Mouse (Mus musculus): ENCODE results near the gene Sptlc3.
A peak's percentile ranks its signal among the peaks of the same experiment; 100 is the strongest.

Gene Sptlc3

DNA sequence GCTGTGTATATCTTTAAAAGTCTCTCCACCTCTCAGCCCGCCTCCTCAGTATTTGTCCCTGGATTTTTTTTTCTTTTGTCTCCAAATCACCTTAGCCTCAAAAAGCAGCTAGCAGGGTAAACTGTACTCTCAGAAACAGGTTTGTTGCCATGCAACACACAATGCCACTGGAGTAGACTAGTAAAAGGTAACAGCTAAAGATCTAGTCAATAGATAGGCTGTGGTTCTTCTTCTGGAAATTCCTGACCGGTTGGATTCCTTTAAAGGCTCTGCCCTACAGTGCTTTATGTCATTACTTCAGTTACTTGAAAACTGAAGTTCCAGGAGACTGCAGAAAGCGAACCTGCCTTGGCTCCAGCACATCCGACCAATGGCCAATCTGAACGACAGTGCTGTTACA, at the start of gene Sptlc3:
TSS of gene Sptlc3 (plus strand) at position 78 of the 400 bp plus-strand sequence.
- no peak for DNase-seq

DNA sequence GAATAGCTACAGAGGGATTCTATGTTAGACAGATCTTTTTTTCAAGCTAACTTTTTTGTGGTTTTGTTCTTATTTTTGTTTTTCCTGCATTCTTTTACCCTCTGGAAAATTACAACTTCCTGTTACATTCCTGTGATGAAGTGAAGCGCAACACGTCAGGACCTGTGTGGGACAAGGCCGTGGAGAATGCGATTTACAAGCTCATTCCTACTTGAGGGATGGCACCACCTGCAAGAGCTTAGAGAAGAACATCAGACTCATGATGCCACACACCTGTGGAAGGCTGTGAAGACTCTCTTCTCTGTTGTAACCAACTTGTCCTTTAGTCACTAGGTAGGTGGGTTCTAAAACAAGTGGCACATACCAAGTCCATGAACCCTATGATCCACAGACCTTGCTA, 26.0 kb upstream of the Sptlc3 start:
- no peak for DNase-seq

DNA sequence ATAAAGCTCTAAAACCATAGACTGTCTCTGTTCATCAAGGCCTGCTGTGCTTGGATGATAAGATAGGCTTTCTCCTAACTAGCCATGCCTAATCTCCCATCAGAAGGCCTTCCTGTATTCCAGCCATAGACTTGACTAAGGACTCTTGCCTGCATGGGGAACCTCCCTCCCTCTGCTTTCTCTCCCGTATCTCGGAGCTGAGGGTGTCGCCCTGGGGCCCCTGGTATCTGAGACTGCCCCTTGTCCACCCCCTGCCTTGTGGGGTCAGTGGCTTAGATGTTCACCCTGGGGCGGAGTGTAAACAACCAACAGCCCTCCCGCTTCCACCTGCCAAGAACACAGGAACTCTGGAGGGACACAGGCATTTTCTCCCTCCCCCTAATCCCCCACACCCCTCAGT, 5.0 kb upstream of the Sptlc3 start:
- no peak for DNase-seq

DNA sequence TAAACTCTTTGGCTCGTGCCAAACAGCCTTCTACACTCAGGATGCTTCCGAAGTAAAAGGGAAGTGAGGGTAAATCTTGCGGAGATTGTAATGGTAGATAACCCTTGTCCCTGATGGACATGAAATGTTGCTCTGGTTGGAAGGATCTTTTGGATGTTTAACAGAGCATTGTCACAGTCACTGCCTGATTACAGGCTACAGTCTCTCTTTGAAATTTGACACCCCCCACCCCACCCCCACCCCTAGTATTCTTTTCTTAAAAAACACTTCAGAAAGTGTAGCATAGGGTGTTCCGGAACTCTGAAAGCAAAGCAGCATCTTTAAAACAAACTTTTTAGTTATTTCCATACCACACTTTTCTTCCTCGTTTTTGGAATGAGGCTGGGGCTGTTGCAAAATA, 916 bp downstream of the Sptlc3 start:
- DNase-seq: no peak

DNA sequence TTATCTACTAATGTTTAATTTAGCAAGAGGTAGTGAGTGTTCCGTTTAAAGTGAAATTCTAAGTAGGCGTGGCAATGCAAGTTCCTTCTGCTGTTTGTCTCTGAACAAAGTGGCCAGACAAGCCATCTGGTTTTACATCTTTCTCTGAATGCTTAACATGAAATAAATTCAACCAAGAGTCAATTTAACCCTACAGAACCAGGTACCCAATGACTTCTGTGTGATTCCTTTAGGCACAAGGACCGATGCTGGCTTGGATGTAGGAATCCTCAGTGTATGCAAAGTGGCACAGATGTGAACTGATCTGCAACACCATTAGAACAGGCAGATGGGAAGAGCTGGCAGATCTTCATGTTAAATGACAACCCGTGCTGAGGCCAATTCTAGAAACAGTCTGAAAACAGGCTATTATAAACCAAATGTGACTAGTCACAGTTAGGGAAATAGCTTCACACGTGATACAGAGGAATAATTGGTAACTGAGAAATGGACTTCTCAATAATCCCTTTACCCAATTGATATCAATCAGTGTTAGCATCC, 68.3 kb downstream of the Sptlc3 start:
- DNase-seq: no peak

DNA sequence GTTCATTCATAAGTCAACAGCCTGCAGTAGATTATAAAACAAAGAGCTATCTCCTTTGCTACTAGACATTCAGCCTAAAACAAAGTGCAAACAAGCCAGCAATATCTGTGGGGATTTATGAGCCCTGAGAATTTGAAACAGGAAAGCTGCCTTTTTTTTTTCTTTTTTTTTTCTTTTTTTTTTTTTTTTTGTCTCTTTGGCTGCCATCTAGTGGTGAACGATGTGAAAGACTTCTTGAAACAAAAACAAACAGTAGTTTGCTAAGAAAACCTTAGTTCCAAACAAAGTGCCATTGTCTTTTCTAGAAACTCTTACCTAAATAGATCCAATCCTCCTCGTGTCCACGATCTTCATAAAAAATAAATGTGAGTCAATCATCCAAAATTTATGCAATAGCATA, 85.6 kb downstream of the Sptlc3 start:
- DNase-seq: no peak

DNA sequence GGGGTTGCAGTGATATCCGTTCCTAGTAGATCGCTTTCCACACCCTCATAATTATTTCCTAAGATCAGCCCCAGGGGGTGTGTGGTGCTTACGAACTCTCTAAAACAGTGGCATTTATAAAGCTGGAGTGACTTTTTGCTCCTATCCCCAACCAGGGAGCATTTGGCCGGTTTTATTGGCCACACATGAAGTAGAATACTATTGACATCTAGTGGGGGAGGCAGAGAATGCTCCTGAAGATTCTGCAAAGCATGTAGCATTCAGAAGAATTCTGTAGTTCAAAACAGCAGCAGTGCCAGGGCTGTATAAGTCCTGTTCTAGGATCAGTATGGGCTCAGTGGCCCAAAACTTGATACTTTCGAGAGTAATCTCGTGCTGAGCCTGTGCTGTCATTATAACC, 89.1 kb downstream of the Sptlc3 start:
- no peak for DNase-seq

DNA sequence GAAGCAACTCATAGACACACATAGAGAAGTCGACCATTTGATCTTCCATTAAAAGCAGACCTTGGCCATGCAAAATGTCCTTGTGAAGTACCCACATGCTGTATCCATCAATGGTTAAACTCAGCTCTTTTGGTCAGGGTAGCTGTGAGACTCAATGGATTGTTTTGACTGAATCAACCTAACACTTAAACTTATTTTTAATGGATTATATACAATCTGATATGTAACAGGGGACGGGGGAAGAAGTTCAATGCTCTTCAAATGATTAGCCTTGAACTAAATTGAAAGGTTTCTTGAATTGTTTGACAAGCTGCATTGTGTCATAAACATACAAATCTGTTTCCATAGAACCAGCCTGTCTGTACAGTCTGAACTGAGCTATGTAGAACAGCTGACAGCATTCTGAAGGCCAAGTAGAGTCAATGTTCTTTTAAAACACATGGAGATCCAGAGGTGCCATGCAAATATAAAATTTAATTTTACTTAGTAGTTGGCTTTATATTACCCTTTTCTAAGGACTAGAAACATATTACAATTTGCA, 94.0 kb downstream of the Sptlc3 start:
- DNase-seq: no peak

DNA sequence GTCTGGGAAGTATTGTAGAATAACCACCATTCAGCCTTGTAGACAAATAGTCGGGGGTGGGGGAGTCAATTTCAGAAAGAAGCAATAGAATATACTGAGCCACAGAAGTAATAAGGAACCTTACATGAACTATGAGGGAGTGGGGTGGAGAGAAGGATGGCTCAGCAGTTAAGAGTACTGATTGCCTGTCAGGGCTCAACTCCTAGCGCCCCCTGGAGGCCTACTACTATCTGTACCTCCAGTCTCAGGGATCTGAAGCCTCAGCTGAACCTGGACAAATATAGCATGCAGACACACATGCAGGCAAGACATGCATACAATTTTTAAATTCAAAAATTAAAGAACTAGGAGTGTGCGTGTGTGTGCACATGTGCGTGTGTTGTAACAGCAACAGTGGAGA, 96.2 kb downstream of the Sptlc3 start:
- DNase-seq: peak; percentile 39

DNA sequence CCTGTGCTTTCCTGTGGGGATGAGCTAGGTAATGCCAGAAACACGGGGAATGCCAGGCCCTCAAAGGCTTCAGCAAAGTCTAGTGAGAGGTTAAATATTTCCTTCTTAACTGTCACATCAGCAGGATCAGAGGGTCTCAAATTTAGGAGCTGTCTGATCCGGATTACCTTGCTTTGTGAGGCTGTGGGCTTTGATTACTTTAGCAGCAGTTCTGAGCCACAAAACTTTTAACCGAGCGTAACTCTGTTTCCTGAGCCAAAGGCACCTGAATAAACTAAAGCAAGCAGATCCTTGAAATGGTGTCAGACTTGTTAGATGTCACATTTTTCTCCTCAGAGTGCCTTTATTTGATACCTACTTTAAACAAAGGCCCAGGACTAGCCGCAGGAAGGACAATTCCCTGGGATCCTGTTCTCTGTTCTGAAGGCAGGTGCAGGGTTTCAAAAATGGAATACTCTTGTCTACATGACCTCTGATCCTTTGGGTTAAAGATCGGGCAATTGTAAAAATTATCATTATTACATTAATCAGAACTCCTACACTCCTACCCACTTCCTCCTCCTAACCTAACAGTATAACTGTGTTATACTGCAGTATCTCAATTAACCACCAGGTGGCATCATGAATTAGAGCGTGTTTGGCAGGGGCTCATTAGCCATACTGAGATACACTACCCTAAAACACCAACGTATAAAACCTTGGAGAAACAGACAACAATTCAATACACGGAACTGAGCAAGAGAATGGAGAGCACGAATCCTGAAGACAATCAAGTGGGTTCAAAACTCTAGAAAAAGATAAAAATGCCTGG, 97.4 kb downstream of the Sptlc3 start:
- DNase-seq: no peak

DNA sequence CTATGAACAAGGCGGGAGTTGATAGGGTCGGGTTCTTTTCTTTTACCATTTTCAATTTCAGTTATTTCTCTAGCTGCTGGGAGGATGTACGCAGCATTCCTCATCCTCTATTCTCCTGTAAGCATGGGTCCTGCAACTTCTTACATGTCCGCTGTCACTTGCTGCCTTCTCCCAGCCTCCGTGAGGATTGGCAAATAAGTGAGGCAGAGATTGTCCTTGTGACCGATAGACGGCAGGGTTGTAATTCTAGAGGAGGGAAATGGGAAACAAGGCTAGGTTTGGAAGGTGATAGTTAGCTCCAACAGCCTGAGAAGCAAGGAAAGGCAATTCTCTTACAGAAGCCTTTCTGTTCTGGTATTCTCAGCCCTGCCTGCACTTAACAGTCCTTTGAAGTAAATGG, 98.4 kb downstream of the Sptlc3 start:
- no peak for DNase-seq

DNA sequence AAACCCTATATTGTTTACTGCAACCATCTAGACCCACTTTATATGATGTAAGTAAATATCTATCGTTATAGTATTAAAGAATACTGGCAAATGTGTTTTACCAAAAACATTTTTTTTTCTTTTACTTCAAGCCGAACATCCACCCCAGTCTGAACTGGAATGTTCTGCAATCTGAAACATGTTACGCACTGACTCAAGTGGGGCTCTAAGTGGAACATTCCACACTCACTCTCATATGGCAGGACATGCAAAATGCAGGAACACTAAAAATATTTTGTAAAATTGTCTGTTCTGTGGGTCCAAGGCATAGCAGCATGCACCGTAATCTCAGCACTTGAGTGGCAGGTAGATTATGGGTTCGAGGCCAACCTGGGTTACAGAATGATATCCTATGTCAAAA, 103.5 kb downstream of the Sptlc3 start:
- no peak for DNase-seq

DNA sequence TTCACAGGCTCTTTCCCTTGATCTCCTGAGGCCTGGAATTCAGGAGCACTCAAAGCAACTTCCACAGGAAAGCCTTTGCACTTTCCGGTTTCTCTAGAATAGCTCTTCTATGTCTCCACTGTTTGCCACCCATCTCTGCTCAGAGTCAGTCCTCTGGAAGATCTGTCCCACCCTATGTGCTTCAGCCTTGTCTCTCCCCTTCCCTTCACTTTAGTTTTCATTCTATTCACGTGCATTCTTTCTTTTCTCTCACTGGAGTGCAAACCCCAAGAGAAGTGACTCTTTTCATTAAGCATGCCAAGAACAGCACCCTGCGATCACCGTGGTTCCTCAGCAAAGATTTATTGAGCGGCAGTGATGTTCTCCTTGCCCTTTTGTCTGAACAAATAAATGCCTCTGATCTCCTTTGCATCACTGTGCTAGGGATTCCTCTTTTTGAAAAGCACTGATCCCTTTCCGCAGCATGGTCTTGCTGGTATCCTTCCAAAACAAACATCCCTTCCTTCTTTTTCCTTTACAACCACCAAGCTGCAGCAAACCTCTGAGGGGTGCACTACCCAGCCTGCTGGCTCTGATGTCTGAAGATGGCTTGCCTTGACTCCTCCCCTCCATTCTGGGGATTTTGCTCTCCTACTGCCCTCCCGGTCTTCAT, 108.0 kb downstream of the Sptlc3 start:
- no peak for DNase-seq

DNA sequence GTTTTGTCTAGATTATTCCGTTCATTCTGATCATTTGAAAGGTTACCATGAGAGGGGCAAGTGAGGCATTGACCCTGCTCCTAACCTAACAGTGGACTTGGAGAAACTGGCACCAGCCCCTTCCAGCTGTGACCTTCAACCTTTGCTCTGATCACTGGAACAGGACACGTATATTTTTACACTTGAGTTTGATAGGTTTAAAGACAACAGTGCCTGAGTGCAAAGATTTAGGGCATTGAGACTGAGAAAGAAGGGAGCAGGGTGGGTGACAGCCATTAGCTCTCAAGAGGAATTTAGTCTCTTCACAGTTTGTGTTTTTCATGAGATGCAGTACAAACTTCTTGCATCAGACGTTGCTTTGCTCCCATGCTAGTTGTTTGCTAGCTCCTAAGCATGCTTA, 114.5 kb downstream of the Sptlc3 start:
- DNase-seq: no peak

DNA sequence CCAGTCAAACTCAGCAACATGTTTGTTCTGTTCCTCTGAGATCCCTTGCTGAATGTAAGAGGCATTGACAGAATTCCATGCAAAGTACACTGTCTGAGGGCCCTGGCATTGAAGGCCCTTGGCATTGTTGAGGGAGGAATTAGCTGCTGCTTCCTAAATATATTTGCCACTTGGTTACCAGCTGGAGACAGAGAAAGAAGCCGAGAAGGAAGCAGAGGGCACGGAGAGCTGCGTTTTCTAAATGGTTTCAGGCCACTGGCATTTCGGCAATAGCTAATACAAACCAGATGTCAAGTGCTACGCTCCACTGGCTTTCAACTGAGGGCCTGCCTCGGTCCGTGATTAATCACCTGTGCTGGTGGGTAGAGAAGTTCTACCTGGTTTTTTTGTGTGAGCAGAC, 115.1 kb downstream of the Sptlc3 start:
- DNase-seq: no peak

DNA sequence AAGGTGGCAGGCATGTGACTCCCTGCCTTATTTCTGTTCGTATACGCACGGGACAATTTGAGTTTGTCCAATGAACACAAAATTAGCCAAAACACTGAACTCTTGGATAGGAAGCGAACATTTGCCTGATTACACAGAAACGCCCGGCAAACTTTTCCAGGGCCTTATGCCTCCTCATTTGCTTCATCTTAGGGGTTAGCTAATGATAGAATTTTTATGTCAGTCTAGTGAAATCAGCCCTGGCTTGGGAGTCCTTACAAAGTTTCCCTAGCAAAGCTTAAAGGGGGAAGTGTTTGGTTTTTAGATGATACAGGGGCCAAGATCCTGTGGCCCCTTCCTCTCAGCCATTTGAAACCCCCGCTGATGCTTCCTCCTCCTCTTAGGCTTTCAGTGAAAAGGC, 115.5 kb downstream of the Sptlc3 start:
- DNase-seq: no peak

DNA sequence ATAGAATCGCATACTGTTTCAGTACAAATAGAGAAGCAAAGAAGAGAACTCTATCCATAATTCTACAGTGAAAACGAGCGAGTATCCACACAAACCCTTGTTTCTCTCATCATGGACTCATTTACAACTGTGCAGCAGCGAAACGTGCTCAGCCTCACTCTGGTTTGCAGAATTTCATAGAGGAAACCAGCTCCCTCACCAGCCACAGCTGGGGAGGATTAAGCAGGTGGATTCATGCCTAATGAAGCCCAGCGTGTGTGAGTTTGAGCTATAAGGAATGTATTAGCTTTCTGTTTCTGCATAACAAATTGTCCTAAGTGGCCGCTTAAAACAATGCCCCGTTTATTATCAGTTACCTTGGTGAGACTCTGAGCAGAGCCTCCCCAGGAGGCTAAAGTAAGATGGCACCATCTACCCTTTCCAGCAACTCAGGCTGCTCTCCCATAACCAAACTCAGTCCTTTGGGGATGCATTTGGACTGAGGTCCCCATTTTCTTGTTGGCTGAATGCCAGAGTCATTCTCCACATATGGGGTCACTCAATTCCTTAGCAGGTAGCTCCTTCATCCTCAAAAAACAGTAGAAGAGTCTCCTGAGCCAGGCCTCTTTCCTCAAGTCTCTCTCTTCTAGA, 116.1 kb downstream of the Sptlc3 start:
- DNase-seq: no peak

DNA sequence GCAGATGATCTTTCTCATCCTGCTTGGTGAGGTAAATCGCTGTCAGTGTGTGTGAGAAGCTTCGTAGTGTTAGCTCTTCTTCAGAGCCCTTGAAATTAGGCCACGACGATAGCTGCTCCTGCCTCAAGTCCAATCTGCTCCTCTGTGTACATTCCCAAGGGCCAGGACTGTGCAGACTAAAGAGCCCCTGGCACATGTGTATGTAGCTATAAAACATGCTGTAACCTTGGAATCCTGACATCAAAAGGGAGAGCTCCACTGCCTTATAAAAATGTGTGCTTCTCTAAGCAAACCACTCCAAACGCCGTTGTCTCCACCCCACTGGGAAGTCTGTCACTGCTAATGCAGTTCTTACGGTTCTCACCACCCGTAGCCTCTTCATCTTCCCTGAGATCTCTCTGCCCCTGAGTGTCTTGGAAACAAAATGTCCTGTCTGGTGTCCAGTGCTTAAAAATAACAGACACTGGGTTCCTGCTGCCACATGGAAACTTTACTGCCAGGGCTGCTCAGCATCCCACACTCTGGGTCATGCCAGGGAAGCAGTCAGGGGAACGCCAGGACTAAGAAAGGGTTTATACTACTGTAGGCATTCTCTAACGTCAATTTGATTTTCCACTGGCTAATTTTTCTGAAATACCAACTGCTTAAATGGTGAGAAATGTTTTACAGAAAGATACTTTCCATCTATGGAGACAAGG, 118.8 kb downstream of the Sptlc3 start:
- no peak for DNase-seq

DNA sequence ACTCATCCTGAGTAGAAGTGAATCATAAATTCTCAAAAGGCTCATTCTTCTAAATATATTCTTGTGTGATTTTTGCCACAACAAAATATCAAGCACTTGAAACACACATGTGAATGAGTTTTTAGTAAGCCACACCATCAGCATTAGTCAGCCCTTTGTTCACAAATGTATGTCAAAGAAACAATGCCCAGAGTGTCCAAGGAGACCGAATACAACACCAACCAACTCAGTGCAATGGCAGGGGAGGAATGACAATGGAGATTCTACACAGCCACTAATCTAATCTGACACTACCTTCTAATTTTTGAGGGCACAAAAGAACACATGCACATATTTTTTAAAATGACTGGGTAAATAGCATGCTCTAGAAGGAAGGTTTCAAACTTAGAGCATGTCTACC, 132.8 kb downstream of the Sptlc3 start:
- no peak for DNase-seq

DNA sequence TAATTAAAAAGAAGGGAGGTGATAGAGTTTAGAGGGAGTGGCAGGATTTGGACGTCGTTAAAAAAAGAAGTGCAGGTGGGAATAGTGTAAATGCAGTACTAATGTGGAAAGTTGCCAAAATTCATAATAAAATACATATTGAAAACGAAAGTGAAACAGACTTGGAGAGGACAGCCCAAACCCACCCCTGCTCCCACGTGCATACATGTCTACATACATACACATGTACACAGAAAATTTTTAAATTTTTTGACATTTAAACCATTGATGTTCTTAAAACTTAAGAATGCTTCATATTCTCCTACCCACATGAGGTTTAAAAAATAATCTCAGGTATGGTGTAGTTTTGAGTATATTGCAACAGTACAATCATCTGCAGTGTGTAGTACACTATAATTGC, 135.0 kb downstream of the Sptlc3 start:
- DNase-seq: no peak

DNA sequence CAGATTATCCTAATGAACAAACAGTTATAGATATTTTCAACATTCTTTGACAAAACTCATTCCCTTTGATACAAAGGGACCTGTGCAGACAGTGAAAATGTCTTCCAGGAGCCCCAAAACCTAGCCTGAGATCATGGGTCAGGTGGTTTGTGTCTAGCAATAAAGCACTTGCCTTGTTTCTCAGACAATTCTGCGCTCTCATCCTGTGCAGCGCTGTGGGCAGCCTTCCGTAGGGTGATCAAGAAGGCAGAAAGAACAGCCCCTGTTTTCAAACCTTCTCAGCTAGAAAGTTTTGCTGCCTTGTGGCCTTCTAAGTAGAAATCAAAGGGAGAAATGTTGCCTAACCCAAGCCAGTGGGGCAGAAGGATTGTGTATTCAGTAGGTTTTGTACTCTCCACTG, 135.9 kb downstream of the Sptlc3 start:
- DNase-seq: no peak

DNA sequence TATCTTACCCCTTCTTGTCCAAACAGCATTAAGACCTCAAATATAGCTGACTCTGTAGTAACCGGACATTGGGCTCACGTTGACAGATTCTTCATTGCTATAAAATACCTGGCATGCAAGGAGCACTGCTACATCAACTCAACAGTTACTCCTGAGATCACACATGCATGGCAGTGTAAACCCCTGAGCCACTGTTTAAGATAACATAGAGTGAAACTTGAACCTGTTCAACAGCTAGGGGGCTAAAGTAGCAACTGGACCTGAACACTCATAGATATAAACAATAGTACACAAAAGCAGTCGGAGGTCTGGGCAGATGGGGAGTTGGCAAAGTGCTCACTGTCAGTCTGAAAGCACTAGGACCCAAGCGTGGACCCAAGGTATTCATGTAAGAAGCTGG, 140.8 kb downstream of the Sptlc3 start:
- no peak for DNase-seq

DNA sequence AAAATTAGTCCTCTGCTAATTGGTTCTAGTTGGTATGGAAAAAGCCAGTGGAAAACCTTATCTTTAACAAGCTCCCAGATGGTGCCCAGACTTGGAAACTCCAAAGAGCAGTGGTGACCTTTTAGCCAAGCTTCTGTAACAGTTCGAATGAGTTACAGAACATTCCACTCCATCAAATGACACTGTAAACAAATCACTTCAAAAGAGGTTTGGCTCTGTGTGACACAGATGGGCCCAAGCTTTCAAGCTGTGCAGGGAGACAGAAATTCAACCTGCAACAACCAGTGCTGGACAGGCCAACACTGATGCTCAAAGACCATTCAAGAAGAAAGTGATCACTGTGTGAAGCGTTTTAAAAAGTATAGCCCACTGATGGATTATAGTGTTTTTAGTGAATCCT, 144.1 kb downstream of the Sptlc3 start:
- DNase-seq: no peak
